Mouse (Mus musculus) E14TG2a.4 (cell line): Measurements from ENCODE around the gene Cenph.

Experiments used
- CTCF ChIP-seq: conservative IDR thresholded peaks from 2 replicates; pipeline ENCODE4 v1.5.1; 2014; ENCODE audit warnings: low read length
- NANOG ChIP-seq: IDR thresholded peaks from 2 replicates; pipeline ENCODE4 v1.6.1; 2014; ENCODE audit warnings: borderline replicate concordance, low read length, mixed read lengths

GRCm38 (mm10) chr13:100776710-100777109 is 1.0 kb upstream of the Cenph start:
- TF ChIP-seq CTCF (no peak), NANOG (no peak)
